Mouse (Mus musculus) lung, postnatal 4 days (tissue): Measurements from ENCODE around the gene Wfdc15b.

Experiments used
- DNase-seq, 2 experiments: peaks; one replicate each; pipeline ENCODE4 v3.0.0; 2021

The Wfdc15b gene

GRCm38 (mm10) chr2:164177831-164178230, 43.6 kb downstream of the Wfdc15b start:
- no peak for DNase-seq

- no peak for DNase-seq
Measured at GRCm38 (mm10) chr2:164175850-164176249, 45.6 kb downstream of the Wfdc15b start.

GRCm38 (mm10) chr2:164174649-164175395, 46.6 kb downstream of the Wfdc15b start:
- DNase-seq: no peak

- DNase-seq: peak in 1 of 2 experiments; percentile 14
Measured at GRCm38 (mm10) chr2:164173394-164173793, 48.1 kb downstream of the Wfdc15b start.

GRCm38 (mm10) chr2:164170902-164171301, 50.6 kb downstream of the Wfdc15b start, which contains the start of gene Kcns1:
TSS of gene Kcns1 (minus strand) at chr2:164171113.
- DNase-seq: no peak

GRCm38 (mm10) chr2:164170326-164170725, 51.1 kb downstream of the Wfdc15b start:
- no peak for DNase-seq

- DNase-seq: no peak
Measured at GRCm38 (mm10) chr2:164168571-164168946, 52.9 kb downstream of the Wfdc15b start.

- no peak for DNase-seq
Measured at GRCm38 (mm10) chr2:164167752-164168570, 53.5 kb downstream of the Wfdc15b start.

- no peak for DNase-seq
Measured at GRCm38 (mm10) chr2:164164941-164165340, 56.5 kb downstream of the Wfdc15b start.
